ENCODE assay signal across 8 mouse cellular contexts in genomic region chr14:51090921-51091900, GRCm38 (mm10). TPM values are rescaled to one million over a fixed set of nuclear protein-coding genes. Genes with fewer than 3 reads are reported as not detected.
DNase-seq lines count a peak whose midpoint lies in the region; ATAC-seq and TF ChIP-seq lines count a peak whose summit lies in the region.

TSS of gene Rnase4 (plus strand) at chr14:51091077.
TSS of gene Ang (plus strand) at chr14:51091150.

- peak within 1 kb of the TSS; percentile 55 for H3K9ac ChIP-seq in forebrain, embryonic 16.5 days (replicated peaks; ENCODE audit: low read depth, low read length)
- peak within 1 kb of the TSS; percentile 59; the same call in 1 of the 2 replicates for H3K9ac ChIP-seq in limb, embryonic 11.5 days (ENCODE audit: low read length)
- H3K9ac ChIP-seq in stomach, embryonic 15.5 days, result peak within 1 kb of the TSS; percentile 48

- H3K27me3 ChIP-seq in forebrain, embryonic 16.5 days (replicated peaks; ENCODE audit: control insufficient read depth, insufficient read depth, low read length), result no peaks in the 10 kb centered on the region
- H3K27me3 ChIP-seq in hindbrain, embryonic 10.5 days (ENCODE audit: insufficient read depth, poor library complexity, severe bottlenecking), result peaks cover 5% of the 10 kb centered on the region; the same call in 1 of the 2 replicates
- H3K27me3 ChIP-seq in limb, embryonic 11.5 days (ENCODE audit: control insufficient read depth, insufficient read depth, low read length), result no peaks in the 10 kb centered on the region
- peaks cover 18% of the 10 kb centered on the region for H3K27me3 ChIP-seq in midbrain, embryonic 10.5 days (ENCODE audit: low read depth, poor library complexity, severe bottlenecking)
- H3K27me3 ChIP-seq in stomach, embryonic 15.5 days (replicated peaks), result no peaks in the 10 kb centered on the region

- 6% methylated on average over 33 of the region's 33 CpGs for WGBS in forebrain, embryonic 16.5 days
- WGBS in hindbrain, embryonic 10.5 days, result 8% methylated on average over 33 of the region's 33 CpGs
- 10% methylated on average over 33 of the region's 33 CpGs for WGBS in limb, embryonic 11.5 days
- WGBS in midbrain, embryonic 10.5 days, result 8% methylated on average over 33 of the region's 33 CpGs
- WGBS in stomach, embryonic 15.5 days, result 6% methylated on average over 33 of the region's 33 CpGs

- peak within 1 kb of the TSS; percentile 78 for H3K4me2 ChIP-seq in forebrain, embryonic 16.5 days (ENCODE audit: low read length)
- peak within 1 kb of the TSS; percentile 74 for H3K4me2 ChIP-seq in limb, embryonic 11.5 days (ENCODE audit: low read depth, severe bottlenecking)
- H3K4me2 ChIP-seq in stomach, embryonic 15.5 days, result peak within 1 kb of the TSS; percentile 79

- ATAC-seq in forebrain, embryonic 16.5 days, result peak; percentile 14; the same call in 1 of the 2 replicates
- peak; percentile 18; the same call in 1 of the 2 replicates for ATAC-seq in limb, embryonic 11.5 days (ENCODE audit: insufficient number of reproducible peaks, low FRiP score, low TSS enrichment, low read depth)
- ATAC-seq in stomach, embryonic 15.5 days (ENCODE audit: insufficient read depth, low FRiP score, low read depth), result peak; percentile 33; the same call in 1 of the 2 replicates

- no peaks in the 10 kb centered on the region for H3K9me3 ChIP-seq in forebrain, embryonic 16.5 days (ENCODE audit: control insufficient read depth, low read length)
- H3K9me3 ChIP-seq in hindbrain, embryonic 10.5 days, result no peaks in the 10 kb centered on the region
- H3K9me3 ChIP-seq in limb, embryonic 11.5 days (ENCODE audit: control insufficient read depth, low read length), result no peaks in the 10 kb centered on the region
- H3K9me3 ChIP-seq in midbrain, embryonic 10.5 days (replicated peaks), result no peaks in the 10 kb centered on the region
- no peaks in the 10 kb centered on the region for H3K9me3 ChIP-seq in stomach, embryonic 15.5 days

- DNase-seq in kidney, adult 11 months, result peak; percentile 42
- DNase-seq in kidney, adult 9 months, result no peak
- DNase-seq in brain, embryonic 14.5 days (ENCODE audit: low read depth), result peak; percentile 49
- peak; percentile 62 for DNase-seq in hindbrain, embryonic 10.5 days (ENCODE audit: low spot score)
- peak; percentile 74 for DNase-seq in limb, embryonic 11.5 days (ENCODE audit: low spot score)
- DNase-seq in midbrain, embryonic 10.5 days (ENCODE audit: low spot score), result peak; percentile 63

- H3K27ac ChIP-seq in forebrain, embryonic 16.5 days (ENCODE audit: low read length), result peak within 1 kb of the TSS; percentile 52
- peak within 1 kb of the TSS; percentile 89 for H3K27ac ChIP-seq in hindbrain, embryonic 10.5 days
- H3K27ac ChIP-seq in limb, embryonic 11.5 days (replicated peaks; ENCODE audit: low read depth, low read length), result peak within 1 kb of the TSS; percentile 48; the same call in 1 of the 2 replicates
- H3K27ac ChIP-seq in midbrain, embryonic 10.5 days (replicated peaks), result peak within 1 kb of the TSS; percentile 84
- peak within 1 kb of the TSS; percentile 93 for H3K27ac ChIP-seq in stomach, embryonic 15.5 days

- H3K4me1 ChIP-seq in forebrain, embryonic 16.5 days (replicated peaks; ENCODE audit: control insufficient read depth, insufficient read depth, low read length), result no peaks in the 10 kb centered on the region; the same call in 1 of the 2 replicates
- peaks cover 4% of the 10 kb centered on the region; the same call in 1 of the 2 replicates for H3K4me1 ChIP-seq in hindbrain, embryonic 10.5 days (replicated peaks)
- no peaks in the 10 kb centered on the region for H3K4me1 ChIP-seq in limb, embryonic 11.5 days (ENCODE audit: control insufficient read depth, insufficient read depth, low read length)
- peaks cover 7% of the 10 kb centered on the region; the same call in 1 of the 2 replicates for H3K4me1 ChIP-seq in midbrain, embryonic 10.5 days
- peaks cover 2% of the 10 kb centered on the region for H3K4me1 ChIP-seq in stomach, embryonic 15.5 days

- TF ChIP-seq CTCF in brain, embryonic 14.5 days (IDR thresholded peaks at IDR 0.05; ENCODE audit: borderline replicate concordance, extremely low read depth, insufficient read depth, insufficient read length), result no peak

- no peaks in the 10 kb centered on the region for H3K36me3 ChIP-seq in forebrain, embryonic 16.5 days (ENCODE audit: control insufficient read depth, insufficient read depth)
- no peaks in the 10 kb centered on the region for H3K36me3 ChIP-seq in hindbrain, embryonic 10.5 days
- no peaks in the 10 kb centered on the region for H3K36me3 ChIP-seq in limb, embryonic 11.5 days (ENCODE audit: control insufficient read depth, insufficient read depth, low read length)
- H3K36me3 ChIP-seq in midbrain, embryonic 10.5 days, result no peaks in the 10 kb centered on the region
- no peaks in the 10 kb centered on the region for H3K36me3 ChIP-seq in stomach, embryonic 15.5 days

- peak within 1 kb of the TSS; percentile 83 for H3K4me3 ChIP-seq in forebrain, embryonic 16.5 days (replicated peaks; ENCODE audit: low read length)
- peak within 1 kb of the TSS; percentile 69 for H3K4me3 ChIP-seq in hindbrain, embryonic 10.5 days
- H3K4me3 ChIP-seq in limb, embryonic 11.5 days (ENCODE audit: low read depth, low read length), result peak within 1 kb of the TSS; percentile 63
- peak within 1 kb of the TSS; percentile 67 for H3K4me3 ChIP-seq in midbrain, embryonic 10.5 days
- peak within 1 kb of the TSS; percentile 76 for H3K4me3 ChIP-seq in stomach, embryonic 15.5 days (replicated peaks)

- no peak for TF ChIP-seq POLR2A in brain, embryonic 14.5 days (IDR thresholded peaks at IDR 0.05; ENCODE audit: borderline replicate concordance, extremely low read depth, insufficient read depth, insufficient read length, poor library complexity, severe bottlenecking)

RNA-seq across cellular contexts. Expression of gene Rnase4, which starts in this region (rescaled TPM):
- polyA plus RNA-seq in brain, embryonic 14.5 days (2012; rRNA removed), result 15.1 and 18.2 TPM in 2 replicates
- 11.1 and 11.6 TPM in 2 replicates for polyA plus RNA-seq in forebrain, embryonic 16.5 days (2015; fragmentation: Nextera tagmentation; extraction: Ambion mirVana)
- 11.5 and 17.5 TPM in 2 replicates for polyA plus RNA-seq in hindbrain, embryonic 10.5 days (2016; fragmentation: Nextera tagmentation; extraction: Ambion mirVana)
- polyA plus RNA-seq in limb, embryonic 11.5 days (2014; fragmentation: Nextera tagmentation; extraction: Ambion mirVana), result 7.1 and 8.8 TPM in 2 replicates
- 8.2 and 9.5 TPM in 2 replicates for polyA plus RNA-seq in midbrain, embryonic 10.5 days (2016; fragmentation: Nextera tagmentation; extraction: Ambion mirVana)
- polyA plus RNA-seq in stomach, embryonic 15.5 days (2015; fragmentation: Nextera tagmentation; extraction: Ambion mirVana), result 152 and 176 TPM in 2 replicates

RNA-seq across cellular contexts. Expression of gene Ang, which starts in this region (rescaled TPM):
- 4.3 and 4.5 TPM in 2 replicates for polyA plus RNA-seq in brain, embryonic 14.5 days (2012; rRNA removed)
- polyA plus RNA-seq in forebrain, embryonic 16.5 days (2015; fragmentation: Nextera tagmentation; extraction: Ambion mirVana), result 2.4 and 3.0 TPM in 2 replicates
- polyA plus RNA-seq in hindbrain, embryonic 10.5 days (2016; fragmentation: Nextera tagmentation; extraction: Ambion mirVana), result 3.3 and 4.5 TPM in 2 replicates
- 1.9 and 2.2 TPM in 2 replicates for polyA plus RNA-seq in limb, embryonic 11.5 days (2014; fragmentation: Nextera tagmentation; extraction: Ambion mirVana)
- polyA plus RNA-seq in midbrain, embryonic 10.5 days (2016; fragmentation: Nextera tagmentation; extraction: Ambion mirVana), result 1.7 and 2.2 TPM in 2 replicates
- 44.8 and 50.6 TPM in 2 replicates for polyA plus RNA-seq in stomach, embryonic 15.5 days (2015; fragmentation: Nextera tagmentation; extraction: Ambion mirVana)
